Mouse (Mus musculus): Measurements from ENCODE around the gene Nme2. TPM values are rescaled to one million over a fixed set of nuclear protein-coding genes. Genes with fewer than 3 reads are reported as not detected.
"Not testable (repeated sequence)": the region's sequence is repeated elsewhere in the genome, so short reads cannot be mapped to it uniquely, and the experiment has no call there.

Gene Nme2
- polyA plus RNA-seq, 1 experiment from 2014 or later, result 157 TPM

DNA sequence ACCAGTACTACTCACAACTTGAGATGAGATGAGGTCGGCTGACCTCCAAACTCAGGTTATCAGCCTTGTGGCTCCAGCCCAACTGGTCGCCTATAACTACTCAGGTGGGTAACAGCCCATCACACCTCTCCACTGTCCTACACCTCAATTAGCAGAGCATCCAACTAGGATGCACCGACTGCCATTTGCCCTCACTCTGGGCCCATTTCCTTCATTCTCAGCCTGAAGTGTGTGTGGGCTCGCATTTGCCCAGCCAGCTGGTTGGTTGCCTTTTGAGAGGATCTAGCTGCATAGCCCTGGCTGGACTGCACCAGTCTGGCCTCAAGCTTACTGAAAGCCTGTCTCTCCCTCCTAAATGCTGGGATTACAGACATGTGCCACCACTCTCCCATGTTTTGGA is 1.7 kb upstream of the Nme2 start:
- Histone ChIP-seq H3K27ac (replicated peaks) (no peak overlapping the region), H3K9me3 (no peaks in the 10 kb centered on the region), H3K4me3 (no peak overlapping the region), H3K36me3 (replicated peaks) (peaks cover 74% of the 10 kb centered on the region), H3K27me3 (replicated peaks; ENCODE audit: low read depth, poor library complexity, severe bottlenecking) (no peaks in the 10 kb centered on the region), H3K4me1 (peaks cover 41% of the 10 kb centered on the region)
- no peak for DNase-seq (ENCODE audit: low spot score)
- 88% methylated on average over 4 of the region's 4 CpGs for WGBS

GRCm38 (mm10) chr11:93957031-93957555 is 1.0 kb upstream of the Nme2 start:
- no peak for DNase-seq (ENCODE audit: low spot score)
- WGBS, result 90% methylated on average over 2 of the region's 2 CpGs

DNA sequence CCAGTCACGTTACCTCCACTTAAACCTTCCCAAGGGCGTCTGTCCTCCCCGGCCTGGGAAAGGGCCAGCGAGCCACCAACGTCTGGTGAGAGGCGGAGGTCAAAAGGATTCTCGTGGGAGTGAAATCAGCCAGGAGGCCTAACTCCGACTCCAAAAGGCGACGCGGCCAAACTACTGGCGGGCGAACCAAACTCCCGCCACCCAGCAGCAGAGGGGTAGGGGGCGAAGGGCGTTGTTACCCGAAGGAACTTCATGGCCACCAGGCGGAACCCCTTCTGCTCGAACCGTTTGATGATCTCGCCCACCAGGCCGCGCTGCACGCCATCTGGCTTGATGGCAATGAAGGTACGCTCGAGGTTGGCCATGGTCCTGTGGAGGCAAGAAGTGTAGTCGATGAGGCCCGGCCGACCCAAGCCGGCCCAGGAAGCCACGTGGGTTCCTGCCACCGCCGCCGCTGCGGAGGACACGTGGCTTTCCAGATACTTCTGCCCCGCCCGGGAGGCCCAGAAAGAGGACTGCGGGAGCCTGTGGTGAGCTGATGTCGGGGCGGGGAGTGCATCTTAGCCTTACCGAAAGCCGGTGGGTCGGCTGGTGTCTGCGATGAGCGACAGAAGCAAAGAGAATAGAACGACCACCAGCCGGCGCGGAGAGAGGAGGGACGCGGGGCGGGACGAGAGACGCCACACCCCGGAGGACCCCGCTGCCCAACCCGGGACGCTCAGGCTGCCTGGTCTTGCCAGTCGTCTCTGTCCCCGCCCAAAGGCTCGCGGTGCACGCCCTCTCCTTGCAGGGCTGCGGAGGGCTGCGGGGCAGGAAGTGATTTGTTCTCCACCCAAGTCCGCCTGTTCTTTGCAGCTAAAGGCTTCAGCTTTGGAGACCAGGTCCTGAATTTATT is 556 bp downstream of the Nme2 start:
- peak; percentile 97 for DNase-seq (ENCODE audit: low spot score)
- WGBS, result under 1% methylated on average over 67 of the region's 67 CpGs
- Histone ChIP-seq H3K4me3 (peak overlapping the region; percentile 72), H3K9me3 (no peaks in the 10 kb centered on the region), H3K27me3 (replicated peaks; ENCODE audit: low read depth, poor library complexity, severe bottlenecking) (no peaks in the 10 kb centered on the region), H3K36me3 (replicated peaks) (peaks cover 74% of the 10 kb centered on the region), H3K4me1 (peaks cover 50% of the 10 kb centered on the region), H3K27ac (replicated peaks) (peak overlapping the region; percentile 88)

More at GRCm38 (mm10) chr11:93957031-93957555, 1.0 kb upstream of the Nme2 start:
- Histone ChIP-seq H3K4me3 (no peak overlapping the region), H3K4me1 (peaks cover 48% of the 10 kb centered on the region), H3K36me3 (replicated peaks) (peaks cover 74% of the 10 kb centered on the region), H3K27ac (replicated peaks) (no peak overlapping the region), H3K9me3 (no peaks in the 10 kb centered on the region), H3K27me3 (replicated peaks; ENCODE audit: low read depth, poor library complexity, severe bottlenecking) (no peaks in the 10 kb centered on the region)

- DNase-seq (ENCODE audit: low spot score), result no peak
- Histone ChIP-seq H3K4me3 (peak overlapping the region; percentile 72), H3K9me3 (no peaks in the 10 kb centered on the region), H3K27me3 (replicated peaks; ENCODE audit: low read depth, poor library complexity, severe bottlenecking) (no peaks in the 10 kb centered on the region), H3K36me3 (replicated peaks) (peaks cover 74% of the 10 kb centered on the region), H3K27ac (replicated peaks) (peak overlapping the region; percentile 88), H3K4me1 (peaks cover 50% of the 10 kb centered on the region)
- 44% methylated on average over 13 of the region's 13 CpGs for WGBS
Measured at GRCm38 (mm10) chr11:93954738-93955255, 1.3 kb downstream of the Nme2 start.

- no peaks in the 10 kb centered on the region for H3K9me3 ChIP-seq
- peak overlapping the region; percentile 35 for H3K4me3 ChIP-seq
- H3K27ac ChIP-seq (replicated peaks), result no peak overlapping the region
- H3K36me3 ChIP-seq (replicated peaks), result peaks cover 73% of the 10 kb centered on the region
- H3K27me3 ChIP-seq (replicated peaks; ENCODE audit: low read depth, poor library complexity, severe bottlenecking), result no peaks in the 10 kb centered on the region
- H3K4me1 ChIP-seq, result peaks cover 52% of the 10 kb centered on the region
- peak; percentile 24 for DNase-seq (ENCODE audit: low spot score)
- 45% methylated on average over 5 of the region's 5 CpGs for WGBS
Measured at GRCm38 (mm10) chr11:93952376-93952775, 3.7 kb downstream of the Nme2 start.

DNA sequence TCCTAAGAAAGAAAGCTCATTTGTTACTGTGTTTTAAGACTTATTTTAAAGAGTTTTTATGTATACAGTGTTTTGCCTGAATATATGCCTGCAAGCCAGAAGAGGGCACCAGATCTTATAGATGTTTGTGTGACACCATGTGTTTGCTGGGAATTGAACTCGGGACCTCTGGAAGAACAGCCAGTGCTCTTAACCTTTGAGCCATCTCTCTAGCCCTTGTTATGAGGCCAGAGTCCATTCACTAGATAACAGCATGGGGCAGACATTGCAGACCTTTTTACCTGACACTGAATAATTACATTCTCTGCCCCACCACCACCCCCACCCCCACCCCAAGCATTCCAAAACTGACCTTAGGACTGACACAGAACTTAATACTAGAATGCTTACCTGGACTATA is 6.0 kb downstream of the Nme2 start:
- peaks cover 41% of the 10 kb centered on the region for H3K4me1 ChIP-seq
- 97% methylated on average over 1 of the region's 1 CpGs for WGBS
- peaks cover 77% of the 10 kb centered on the region for H3K36me3 ChIP-seq (replicated peaks)
- no peaks in the 10 kb centered on the region for H3K9me3 ChIP-seq
- H3K27ac ChIP-seq (replicated peaks), result no peak overlapping the region
- no peaks in the 10 kb centered on the region for H3K27me3 ChIP-seq (replicated peaks; ENCODE audit: low read depth, poor library complexity, severe bottlenecking)
- no peak overlapping the region for H3K4me3 ChIP-seq
- DNase-seq (ENCODE audit: low spot score), result no peak

DNA sequence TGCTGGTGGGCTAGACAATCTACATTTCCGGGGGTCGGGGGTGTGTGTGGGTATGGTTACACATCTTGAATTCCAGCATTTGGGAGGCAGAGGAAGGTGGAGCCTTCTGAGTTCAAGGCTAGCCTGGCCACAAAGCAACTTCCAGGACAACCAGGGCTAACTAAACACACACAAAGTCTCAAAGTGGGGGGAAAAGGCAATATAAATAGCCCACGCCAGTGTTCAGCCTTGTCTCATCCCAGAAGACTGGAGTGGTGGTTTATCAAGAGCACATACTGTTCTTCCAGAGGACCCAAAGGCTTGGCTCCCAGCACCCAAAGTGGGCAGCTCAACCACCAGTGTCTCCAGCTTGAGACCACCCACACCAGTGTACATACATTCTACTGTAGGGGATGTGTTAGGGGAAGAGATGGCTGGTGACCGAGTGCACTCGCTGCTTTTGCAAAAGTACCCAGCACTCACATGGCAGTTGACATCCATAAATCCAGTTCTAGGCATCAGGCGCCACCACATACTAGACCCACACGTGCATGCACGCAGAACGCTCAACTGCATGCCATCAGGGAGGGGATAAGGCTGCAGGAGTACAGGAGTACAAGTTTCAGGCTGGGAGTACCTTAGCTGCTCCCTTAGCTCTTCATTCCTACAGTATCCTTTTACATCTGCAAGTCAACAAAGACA is 7.0 kb downstream of the Nme2 start:
- peaks cover 43% of the 10 kb centered on the region for H3K4me1 ChIP-seq
- 87% methylated on average over 9 of the region's 9 CpGs for WGBS
- peaks cover 80% of the 10 kb centered on the region for H3K36me3 ChIP-seq (replicated peaks)
- H3K27me3 ChIP-seq (replicated peaks; ENCODE audit: low read depth, poor library complexity, severe bottlenecking), result no peaks in the 10 kb centered on the region
- no peak for DNase-seq (ENCODE audit: low spot score)
- no peak overlapping the region for H3K4me3 ChIP-seq
- no peaks in the 10 kb centered on the region for H3K9me3 ChIP-seq
- H3K27ac ChIP-seq (replicated peaks), result no peak overlapping the region

DNA sequence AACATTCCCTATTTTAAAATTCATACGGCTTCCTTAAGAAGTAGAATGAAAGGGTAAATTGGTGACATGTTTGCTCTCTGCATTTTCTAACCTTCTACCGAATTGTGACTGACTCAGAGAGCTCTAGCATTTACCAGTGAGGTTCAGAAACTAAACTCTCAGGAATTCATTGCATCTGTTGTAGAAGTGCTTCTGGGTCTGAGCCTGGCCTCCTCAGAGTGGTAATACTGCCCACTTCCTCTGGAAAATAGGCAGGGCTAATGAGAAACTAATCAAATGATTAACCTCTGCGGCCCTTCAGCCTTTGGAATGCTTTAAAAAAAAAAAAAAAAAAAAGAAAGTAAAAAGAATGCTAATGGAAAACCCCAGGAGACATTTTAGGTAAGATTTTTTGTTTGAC is 11.1 kb downstream of the Nme2 start:
- Histone ChIP-seq H3K4me1 (peaks cover 21% of the 10 kb centered on the region), H3K36me3 (replicated peaks) (peaks cover 75% of the 10 kb centered on the region), H3K9me3 (no peaks in the 10 kb centered on the region), H3K27ac (replicated peaks) (no peak overlapping the region), H3K27me3 (replicated peaks; ENCODE audit: low read depth, poor library complexity, severe bottlenecking) (no peaks in the 10 kb centered on the region), H3K4me3 (no peak overlapping the region)
- no peak for DNase-seq (ENCODE audit: low spot score)
- 42% methylated on average over 3 of the region's 3 CpGs for WGBS

DNA sequence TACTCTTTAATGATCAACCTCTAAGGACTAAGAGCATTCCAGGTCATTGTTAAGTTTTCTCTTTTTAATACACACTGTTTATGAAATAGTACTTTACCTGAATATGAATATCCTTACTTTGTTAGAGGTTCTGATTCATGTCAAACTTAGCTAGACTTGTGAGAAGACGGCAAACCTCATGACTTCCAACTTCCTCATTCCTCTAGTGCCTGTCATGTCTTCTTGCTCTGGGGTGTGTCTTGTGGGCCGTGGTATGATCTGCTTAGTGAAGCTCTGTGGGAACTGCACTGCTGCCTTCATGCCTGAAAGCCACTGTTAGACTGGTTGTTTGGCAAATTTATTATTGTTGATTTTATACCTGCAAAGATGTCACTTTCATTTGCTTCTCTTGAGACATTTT is 15.2 kb downstream of the Nme2 start:
- WGBS, result 87% methylated on average over 2 of the region's 2 CpGs
- no peak for DNase-seq (ENCODE audit: low spot score)

GRCm38 (mm10) chr11:93929106-93929505 is 27.0 kb downstream of the Nme2 start:
- H3K27ac ChIP-seq (replicated peaks), result no peak overlapping the region
- H3K27me3 ChIP-seq (replicated peaks; ENCODE audit: low read depth, poor library complexity, severe bottlenecking), result no peaks in the 10 kb centered on the region
- no peak overlapping the region for H3K4me3 ChIP-seq
- no peaks in the 10 kb centered on the region for H3K4me1 ChIP-seq
- DNase-seq (ENCODE audit: low spot score), result no peak
- H3K36me3 ChIP-seq (replicated peaks), result peaks cover 99% of the 10 kb centered on the region
- H3K9me3 ChIP-seq, result no peaks in the 10 kb centered on the region

More for the DNA sequence above, 15.2 kb downstream of the Nme2 start:
- peaks cover 85% of the 10 kb centered on the region for H3K36me3 ChIP-seq (replicated peaks)
- H3K4me3 ChIP-seq, result no peak overlapping the region
- H3K27ac ChIP-seq (replicated peaks), result no peak overlapping the region
- no peaks in the 10 kb centered on the region for H3K27me3 ChIP-seq (replicated peaks; ENCODE audit: low read depth, poor library complexity, severe bottlenecking)
- no peaks in the 10 kb centered on the region for H3K9me3 ChIP-seq
- peaks cover 14% of the 10 kb centered on the region for H3K4me1 ChIP-seq

DNA sequence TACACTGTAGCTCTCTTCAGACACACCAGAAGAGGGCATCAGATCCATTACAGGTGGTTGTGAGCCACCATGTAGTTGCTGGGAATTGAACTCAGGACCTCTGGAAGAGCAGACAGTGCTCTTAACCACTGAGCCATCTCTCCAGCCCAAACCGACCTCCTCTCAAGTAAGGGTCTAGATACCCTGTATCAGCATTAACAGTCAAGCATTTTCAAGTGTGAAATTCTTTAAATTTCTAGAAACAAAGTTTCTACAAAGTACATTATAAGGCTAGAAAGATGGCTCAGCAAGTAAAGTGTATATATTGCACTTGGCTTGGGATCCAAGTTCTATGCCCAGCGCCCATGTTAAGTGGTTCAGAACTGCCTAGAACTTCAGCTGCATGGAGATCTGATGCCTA is 41.0 kb downstream of the Nme2 start:
- H3K36me3 ChIP-seq (replicated peaks), result peaks cover 98% of the 10 kb centered on the region
- DNase-seq (ENCODE audit: low spot score); H3K4me1 ChIP-seq; H3K27ac ChIP-seq (replicated peaks); H3K4me3 ChIP-seq; H3K9me3 ChIP-seq; H3K27me3 ChIP-seq (replicated peaks; ENCODE audit: low read depth, poor library complexity, severe bottlenecking): not testable (repeated sequence)
- 94% methylated on average over 2 of the region's 2 CpGs for WGBS

- H3K36me3 ChIP-seq (replicated peaks), result peaks cover 100% of the 10 kb centered on the region
- no peak overlapping the region for H3K27ac ChIP-seq (replicated peaks)
- no peaks in the 10 kb centered on the region for H3K4me1 ChIP-seq
- no peak overlapping the region for H3K4me3 ChIP-seq
- WGBS, result 88% methylated on average over 3 of the region's 3 CpGs
- H3K27me3 ChIP-seq (replicated peaks; ENCODE audit: low read depth, poor library complexity, severe bottlenecking), result no peaks in the 10 kb centered on the region
- no peak for DNase-seq (ENCODE audit: low spot score)
- no peaks in the 10 kb centered on the region for H3K9me3 ChIP-seq
Measured at GRCm38 (mm10) chr11:93911603-93912002, 44.5 kb downstream of the Nme2 start.

Measured in embryonic facial prominence, embryonic 10.5 days (tissue).